ENCODE assay signal across 9 mouse cellular contexts in the genomic region with DNA sequence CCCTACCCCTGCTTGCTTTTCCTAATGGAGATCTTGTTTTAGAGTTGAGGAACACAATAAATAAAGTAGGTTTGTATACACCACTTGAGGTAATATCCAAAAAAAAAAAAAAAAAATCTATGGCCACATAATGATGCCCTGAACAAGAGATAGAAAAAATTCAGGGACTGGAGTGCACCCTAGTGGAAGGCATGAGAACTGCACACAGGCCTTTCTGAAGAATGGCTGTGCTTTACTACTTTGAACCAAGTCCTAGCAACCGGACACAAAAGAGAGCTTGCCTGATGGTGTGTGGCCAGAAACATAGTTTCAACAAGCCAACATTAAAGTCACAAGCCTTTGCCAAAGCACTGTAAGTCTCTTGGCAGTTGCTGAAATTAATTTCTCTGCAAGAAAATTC.
A peak's percentile ranks its signal among the peaks of the same experiment; 100 is the strongest.
DNase-seq lines count a peak whose midpoint lies in the region; ATAC-seq and TF ChIP-seq lines count a peak whose summit lies in the region.
"Had no signal": no experiment of that assay in that cellular context is flagged by ENCODE, and none has a peak within 500 bp of the region (broad histone marks: within the 10 kb centered on the region; RNA-seq: fewer than 3 reads in every experiment).

No protein-coding gene starts in this region.

- H3K4me3 ChIP-seq in intestine, postnatal 0 days (ENCODE audit: low read depth, low read length): no peak overlapping the region
- H3K4me3 ChIP-seq in intestine, embryonic 15.5 days (replicated peaks): no peak overlapping the region
- H3K4me3 ChIP-seq in E14TG2a.4 (replicated peaks; ENCODE audit: low read length): no peak overlapping the region
- H3K4me3 ChIP-seq in liver, embryonic 14.5 days (ENCODE audit: insufficient read depth in 1 of 2, low read depth in 2 of 2, low read length in 2 of 2): no peak overlapping the region
- H3K4me3 ChIP-seq: embryonic facial prominence, embryonic 13.5 days had no signal

- no peaks in the 10 kb centered on the region for H3K9me3 ChIP-seq in intestine, postnatal 0 days (ENCODE audit: control insufficient read depth)
- H3K9me3 ChIP-seq in intestine, embryonic 15.5 days: no peaks in the 10 kb centered on the region
- no peaks in the 10 kb centered on the region for H3K9me3 ChIP-seq in E14TG2a.4 (ENCODE audit: low read length)
- H3K9me3 ChIP-seq in liver, embryonic 14.5 days (ENCODE audit: control insufficient read depth, low read length): no peaks in the 10 kb centered on the region
- H3K9me3 ChIP-seq: embryonic facial prominence, embryonic 13.5 days had no signal

- no peaks in the 10 kb centered on the region for H3K4me1 ChIP-seq in intestine, postnatal 0 days (replicated peaks; ENCODE audit: control insufficient read depth, insufficient read depth, low read length)
- no peaks in the 10 kb centered on the region for H3K4me1 ChIP-seq in intestine, embryonic 15.5 days (replicated peaks)
- H3K4me1 ChIP-seq in E14TG2a.4 (replicated peaks; ENCODE audit: low read depth, low read length): peaks cover 54% of the 10 kb centered on the region
- H3K4me1 ChIP-seq in liver, embryonic 14.5 days (replicated peaks; ENCODE audit: control insufficient read depth in 2 of 2, insufficient read depth in 2 of 2, low read length in 1 of 2): no peaks in the 10 kb centered on the region
- H3K4me1 ChIP-seq: embryonic facial prominence, embryonic 13.5 days had no signal

- DNase-seq in adrenal gland, adult (ENCODE audit: inconsistent age in 2 of 2, low spot score in 1 of 2): peak; percentile 28 to 76
- DNase-seq in gastrocnemius, postnatal 10 days: peak; percentile 46
- DNase-seq in liver, embryonic 14.5 days (ENCODE audit: low read depth in 3 of 3, low spot score in 3 of 3): no peak
- DNase-seq in spleen, postnatal 14 days (ENCODE audit: low spot score in 2 of 2): no peak

- ATAC-seq in intestine, postnatal 0 days: no peak
- ATAC-seq in intestine, embryonic 15.5 days: no peak
- no peak for ATAC-seq in liver, embryonic 14.5 days (ENCODE audit: insufficient read depth)
- no peak for ATAC-seq in megakaryocyte, adult 5-6 weeks (ENCODE audit: poor library complexity, severe bottlenecking)

- TF ChIP-seq EP300 in liver, embryonic 14.5 days (IDR thresholded peaks at IDR 0.05; ENCODE audit: low read depth): no peak

- H3K27me3 ChIP-seq in intestine, postnatal 0 days (replicated peaks; ENCODE audit: control insufficient read depth, insufficient read depth, low read length): no peaks in the 10 kb centered on the region
- no peaks in the 10 kb centered on the region for H3K27me3 ChIP-seq in intestine, embryonic 15.5 days (replicated peaks)
- no peaks in the 10 kb centered on the region for H3K27me3 ChIP-seq in E14TG2a.4 (ENCODE audit: insufficient read depth, low read length)
- no peaks in the 10 kb centered on the region for H3K27me3 ChIP-seq in liver, embryonic 14.5 days (ENCODE audit: control insufficient read depth, insufficient read depth, low read length)
- H3K27me3 ChIP-seq: embryonic facial prominence, embryonic 13.5 days had no signal

- H3K4me2 ChIP-seq in intestine, postnatal 0 days (replicated peaks; ENCODE audit: low read depth): no peak overlapping the region
- H3K4me2 ChIP-seq in intestine, embryonic 15.5 days (replicated peaks): no peak overlapping the region
- no peak overlapping the region for H3K4me2 ChIP-seq in liver, embryonic 14.5 days (ENCODE audit: low read depth)
- H3K4me2 ChIP-seq: embryonic facial prominence, embryonic 13.5 days had no signal

- peak; percentile 83 for TF ChIP-seq CTCF in intestine, postnatal 0 days (IDR thresholded peaks at IDR 0.05; ENCODE audit: low read depth)
- TF ChIP-seq CTCF in E14TG2a.4 (conservative IDR thresholded peaks at IDR 0.05; ENCODE audit: low read length): peak; percentile 100
- peak; percentile 73 for TF ChIP-seq CTCF in liver, embryonic 14.5 days (IDR thresholded peaks at IDR 0.05; ENCODE audit: low read depth)

- H3K27ac ChIP-seq in intestine, postnatal 0 days (ENCODE audit: low read depth, low read length): no peak overlapping the region
- no peak overlapping the region for H3K27ac ChIP-seq in intestine, embryonic 15.5 days
- H3K27ac ChIP-seq in liver, embryonic 14.5 days: no peak overlapping the region
- H3K27ac ChIP-seq: embryonic facial prominence, embryonic 13.5 days had no signal

- H3K36me3 ChIP-seq in intestine, postnatal 0 days (ENCODE audit: control insufficient read depth, insufficient read depth): no peaks in the 10 kb centered on the region
- H3K36me3 ChIP-seq in intestine, embryonic 15.5 days: no peaks in the 10 kb centered on the region
- H3K36me3 ChIP-seq in E14TG2a.4 (ENCODE audit: insufficient read depth, low read length): peaks cover 11% of the 10 kb centered on the region; the same call in 1 of the 2 replicates
- H3K36me3 ChIP-seq in liver, embryonic 14.5 days (replicated peaks; ENCODE audit: control insufficient read depth, insufficient read depth, low read depth): no peaks in the 10 kb centered on the region
- H3K36me3 ChIP-seq: embryonic facial prominence, embryonic 13.5 days had no signal

- no peak overlapping the region for H3K9ac ChIP-seq in intestine, postnatal 0 days (ENCODE audit: low read depth, low read length)
- no peak overlapping the region for H3K9ac ChIP-seq in intestine, embryonic 15.5 days
- H3K9ac ChIP-seq in liver, embryonic 14.5 days (replicated peaks): no peak overlapping the region
- H3K9ac ChIP-seq: embryonic facial prominence, embryonic 13.5 days had no signal

- 74% methylated on average over 1 of the region's 1 CpGs for WGBS in intestine, postnatal 0 days
- 81% methylated on average over 1 of the region's 1 CpGs for WGBS in intestine, embryonic 15.5 days
- 53% methylated on average over 1 of the region's 1 CpGs for WGBS in liver, embryonic 14.5 days (ENCODE audit: insufficient replicate concordance)

Comparison
In these comparisons a context has a peak if more than half of its experiments do, and no peak if none do; other contexts are left out.
1. DNase-seq: peak in adrenal gland, adult (2 of 2) and gastrocnemius, postnatal 10 days (single experiment); none in liver, embryonic 14.5 days (0 of 3) and spleen, postnatal 14 days (0 of 2).
2. Peak in every context shown above with its lines, with median percentiles within 50 percentile points of each other: CTCF ChIP-seq.